8 mouse cellular contexts compared by ENCODE assay signal in genomic region chr1:45905107-45905821, GRCm38 (mm10). TPM values are rescaled to one million over a fixed set of nuclear protein-coding genes. Genes with fewer than 3 reads are reported as not detected.
A peak's percentile ranks its signal among the peaks of the same experiment; 100 is the strongest.
DNase-seq lines count a peak whose midpoint lies in the region; ATAC-seq lines count a peak whose summit lies in the region.

No protein-coding gene starts in this region.

- no peaks in the 10 kb centered on the region for H3K9me3 ChIP-seq in forebrain, embryonic 12.5 days
- H3K9me3 ChIP-seq in forebrain, embryonic 10.5 days = no peaks in the 10 kb centered on the region
- H3K9me3 ChIP-seq in intestine, embryonic 14.5 days (ENCODE audit: control insufficient read depth, low read length) = no peaks in the 10 kb centered on the region
- no peaks in the 10 kb centered on the region for H3K9me3 ChIP-seq in liver, embryonic 12.5 days (replicated peaks)
- no peaks in the 10 kb centered on the region for H3K9me3 ChIP-seq in neural tube, embryonic 11.5 days (ENCODE audit: control insufficient read depth, low read length)

- DNase-seq in forebrain, embryonic 10.5 days (ENCODE audit: extremely low spot score, low spot score) = no peak
- DNase-seq in gastrocnemius, postnatal 10 days = peak; percentile 20
- peak; percentile 68 for DNase-seq in intestine, embryonic 14.5 days (ENCODE audit: low spot score)
- DNase-seq in neural tube, embryonic 11.5 days (ENCODE audit: low spot score) = peak; percentile 40
- no peak for DNase-seq in B cell, adult 2 months
- DNase-seq in thymus, postnatal 36 days = no peak

- WGBS in forebrain, embryonic 12.5 days = 30% methylated on average over 5 of the region's 5 CpGs
- WGBS in forebrain, embryonic 10.5 days = 32% methylated on average over 5 of the region's 5 CpGs
- 13% methylated on average over 5 of the region's 5 CpGs for WGBS in intestine, embryonic 14.5 days
- WGBS in liver, embryonic 12.5 days (ENCODE audit: insufficient replicate concordance) = 33% methylated on average over 5 of the region's 5 CpGs
- WGBS in neural tube, embryonic 11.5 days = 23% methylated on average over 5 of the region's 5 CpGs

- no peak overlapping the region for H3K4me2 ChIP-seq in forebrain, embryonic 12.5 days
- H3K4me2 ChIP-seq in intestine, embryonic 14.5 days (ENCODE audit: low read length) = peak overlapping the region; percentile 14; the same call in 1 of the 2 replicates
- 0 out of 2 replicates have a peak overlapping the region, but pooled peaks have one; percentile 6 for H3K4me2 ChIP-seq in liver, embryonic 12.5 days
- H3K4me2 ChIP-seq in neural tube, embryonic 11.5 days (ENCODE audit: low read depth) = no peak overlapping the region

- H3K27me3 ChIP-seq in forebrain, embryonic 12.5 days = no peaks in the 10 kb centered on the region
- no peaks in the 10 kb centered on the region for H3K27me3 ChIP-seq in forebrain, embryonic 10.5 days (ENCODE audit: poor library complexity, severe bottlenecking)
- H3K27me3 ChIP-seq in intestine, embryonic 14.5 days (replicated peaks; ENCODE audit: control insufficient read depth, insufficient read depth, low read length) = no peaks in the 10 kb centered on the region
- no peaks in the 10 kb centered on the region for H3K27me3 ChIP-seq in liver, embryonic 12.5 days (replicated peaks)
- H3K27me3 ChIP-seq in neural tube, embryonic 11.5 days (ENCODE audit: control insufficient read depth, insufficient read depth, low read length) = no peaks in the 10 kb centered on the region

- peak; percentile 69; the same call in 1 of the 2 replicates for ATAC-seq in forebrain, embryonic 12.5 days (ENCODE audit: low FRiP score)
- ATAC-seq in intestine, embryonic 14.5 days (replicated peaks; ENCODE audit: low FRiP score, low TSS enrichment, low read depth) = peak; percentile 90
- ATAC-seq in liver, embryonic 12.5 days = peak; percentile 46
- ATAC-seq in neural tube, embryonic 11.5 days (ENCODE audit: insufficient read depth, low FRiP score, low TSS enrichment) = peak; percentile 68

- no peak overlapping the region for H3K27ac ChIP-seq in forebrain, embryonic 12.5 days
- H3K27ac ChIP-seq in forebrain, embryonic 10.5 days = no peak overlapping the region
- peak overlapping the region; percentile 55 for H3K27ac ChIP-seq in intestine, embryonic 14.5 days (ENCODE audit: low read depth)
- H3K27ac ChIP-seq in liver, embryonic 12.5 days = no peak overlapping the region
- H3K27ac ChIP-seq in neural tube, embryonic 11.5 days (ENCODE audit: low read depth, low read length) = no peak overlapping the region

- no peaks in the 10 kb centered on the region for H3K36me3 ChIP-seq in forebrain, embryonic 12.5 days (replicated peaks)
- H3K36me3 ChIP-seq in forebrain, embryonic 10.5 days (replicated peaks) = no peaks in the 10 kb centered on the region
- H3K36me3 ChIP-seq in intestine, embryonic 14.5 days (ENCODE audit: control insufficient read depth, insufficient read depth, low read length) = peaks cover 8% of the 10 kb centered on the region
- peaks cover 36% of the 10 kb centered on the region for H3K36me3 ChIP-seq in liver, embryonic 12.5 days
- H3K36me3 ChIP-seq in neural tube, embryonic 11.5 days (ENCODE audit: control insufficient read depth, insufficient read depth, low read length) = no peaks in the 10 kb centered on the region

- H3K4me3 ChIP-seq in forebrain, embryonic 12.5 days (replicated peaks) = no peak overlapping the region
- H3K4me3 ChIP-seq in forebrain, embryonic 10.5 days = no peak overlapping the region
- H3K4me3 ChIP-seq in intestine, embryonic 14.5 days (ENCODE audit: low read depth, low read length) = no peak overlapping the region
- H3K4me3 ChIP-seq in liver, embryonic 12.5 days = no peak overlapping the region
- no peak overlapping the region for H3K4me3 ChIP-seq in neural tube, embryonic 11.5 days (ENCODE audit: low read depth, low read length)

- H3K4me1 ChIP-seq in forebrain, embryonic 12.5 days = peaks cover 6% of the 10 kb centered on the region; the same call in 1 of the 2 replicates
- peaks cover 12% of the 10 kb centered on the region for H3K4me1 ChIP-seq in forebrain, embryonic 10.5 days
- peaks cover 15% of the 10 kb centered on the region for H3K4me1 ChIP-seq in intestine, embryonic 14.5 days (replicated peaks; ENCODE audit: control insufficient read depth, insufficient read depth, low read length)
- peaks cover 10% of the 10 kb centered on the region; the same call in 1 of the 2 replicates for H3K4me1 ChIP-seq in liver, embryonic 12.5 days
- H3K4me1 ChIP-seq in neural tube, embryonic 11.5 days (ENCODE audit: control insufficient read depth, insufficient read depth, low read length) = peaks cover 4% of the 10 kb centered on the region; the same call in 1 of the 2 replicates

- no peak overlapping the region for H3K9ac ChIP-seq in forebrain, embryonic 12.5 days
- H3K9ac ChIP-seq in intestine, embryonic 14.5 days (ENCODE audit: low read length) = no peak overlapping the region
- H3K9ac ChIP-seq in liver, embryonic 12.5 days = no peak overlapping the region
- H3K9ac ChIP-seq in neural tube, embryonic 11.5 days (ENCODE audit: low read length) = no peak overlapping the region

RNA-seq across cellular contexts. Expression of gene Gm5269, which starts 15.2 kb away (rescaled TPM):
- not detected in 2 replicates for polyA plus RNA-seq in forebrain, embryonic 12.5 days (2016; fragmentation: Nextera tagmentation; extraction: Ambion mirVana)
- polyA plus RNA-seq in forebrain, embryonic 10.5 days (2016; fragmentation: Nextera tagmentation; extraction: Ambion mirVana) = not detected in 2 replicates
- not detected for total RNA-seq in gastrocnemius, postnatal 10 days (2021)
- polyA plus RNA-seq in intestine, embryonic 14.5 days (2014; fragmentation: Nextera tagmentation; extraction: Ambion mirVana) = not detected in 2 replicates
- not detected in 2 replicates for polyA plus RNA-seq in liver, embryonic 12.5 days (2016; fragmentation: Nextera tagmentation; extraction: Ambion mirVana)
- polyA plus RNA-seq in neural tube, embryonic 11.5 days (2014; fragmentation: Nextera tagmentation; extraction: Ambion mirVana) = not detected in 2 replicates

RNA-seq across cellular contexts. Expression of gene Slc40a1, which starts 21.1 kb away (rescaled TPM):
- 15.4 and 16.6 TPM in 2 replicates for polyA plus RNA-seq in forebrain, embryonic 12.5 days (2016; fragmentation: Nextera tagmentation; extraction: Ambion mirVana)
- polyA plus RNA-seq in forebrain, embryonic 10.5 days (2016; fragmentation: Nextera tagmentation; extraction: Ambion mirVana) = 5.7 and 7.0 TPM in 2 replicates
- total RNA-seq in gastrocnemius, postnatal 10 days (2021) = 10 to 100 TPM; 14.5 to 15.0 TPM
- 109 and 120 TPM in 2 replicates for polyA plus RNA-seq in intestine, embryonic 14.5 days (2014; fragmentation: Nextera tagmentation; extraction: Ambion mirVana)
- polyA plus RNA-seq in liver, embryonic 12.5 days (2016; fragmentation: Nextera tagmentation; extraction: Ambion mirVana) = 85.3 and 85.7 TPM in 2 replicates
- polyA plus RNA-seq in neural tube, embryonic 11.5 days (2014; fragmentation: Nextera tagmentation; extraction: Ambion mirVana) = 17.3 and 19.0 TPM in 2 replicates

Comparison
In these comparisons a context has a peak if more than half of its experiments do, and no peak if none do; other contexts are left out.
1. H3K4me2 ChIP-seq: peak in intestine, embryonic 14.5 days (single experiment) and liver, embryonic 12.5 days (single experiment); none in forebrain, embryonic 12.5 days (single experiment) and neural tube, embryonic 11.5 days (single experiment).
2. DNase-seq: peak in gastrocnemius, postnatal 10 days (single experiment), intestine, embryonic 14.5 days (single experiment) and neural tube, embryonic 11.5 days (single experiment); none in forebrain, embryonic 10.5 days (single experiment), B cell, adult 2 months (0 of 2) and thymus, postnatal 36 days (0 of 2).
3. Peak in every context shown above with its lines, with median percentiles within 50 percentile points of each other: ATAC-seq.